Mouse (Mus musculus) spleen, embryonic (tissue): Measurements from ENCODE around the gene Arid1b.

Source experiments
- CTCF ChIA-PET: fragments of 350-600 bp; sonication (Branson Sonifier 250); formaldehyde crosslinking; loops from one replicate; lab custom pipeline; 2022; lab: Charles Lee

Gene Arid1b

DNA sequence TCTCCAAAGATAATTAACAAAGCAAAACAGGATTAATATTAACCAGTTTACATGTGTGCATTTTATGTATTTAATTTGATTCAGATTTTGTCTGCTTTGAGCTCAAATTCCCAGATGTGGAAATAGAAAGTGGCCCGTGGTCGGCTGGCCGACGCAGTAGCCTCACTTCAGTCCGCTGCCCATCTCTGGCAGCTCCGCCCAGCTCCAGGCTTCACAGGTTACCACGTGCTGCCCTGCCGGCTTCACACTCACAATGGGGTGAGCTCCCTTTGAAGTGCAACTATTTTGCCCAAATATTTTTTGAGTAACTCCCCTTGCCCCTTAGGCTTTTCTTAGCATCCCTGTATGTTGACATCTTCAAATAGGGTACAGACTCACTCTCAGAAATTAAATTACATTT is 140.1 kb downstream of the Arid1b start:
- CTCF ChIA-PET = no interaction called here

DNA sequence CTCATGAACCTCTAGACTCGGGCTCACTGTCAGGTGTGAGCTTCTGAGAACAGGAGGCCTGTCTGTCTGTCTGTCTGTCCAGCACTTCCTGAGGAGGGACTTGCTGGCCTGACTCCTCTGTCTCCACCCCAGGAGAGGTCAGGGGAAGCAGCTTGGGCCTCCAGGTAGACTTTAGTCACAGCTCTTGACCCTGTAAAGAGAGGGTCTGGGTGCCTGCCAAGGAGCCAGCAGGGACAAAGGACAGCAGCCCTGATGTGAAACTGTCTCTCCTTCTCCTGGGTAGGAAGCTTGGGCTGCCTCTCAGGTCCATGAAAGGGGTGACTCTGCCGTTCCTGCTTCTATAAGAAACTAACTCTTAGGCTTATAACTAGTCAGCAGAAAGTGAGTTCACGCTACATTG is 143.8 kb downstream of the Arid1b start:
- CTCF ChIA-PET = no interaction called here

DNA sequence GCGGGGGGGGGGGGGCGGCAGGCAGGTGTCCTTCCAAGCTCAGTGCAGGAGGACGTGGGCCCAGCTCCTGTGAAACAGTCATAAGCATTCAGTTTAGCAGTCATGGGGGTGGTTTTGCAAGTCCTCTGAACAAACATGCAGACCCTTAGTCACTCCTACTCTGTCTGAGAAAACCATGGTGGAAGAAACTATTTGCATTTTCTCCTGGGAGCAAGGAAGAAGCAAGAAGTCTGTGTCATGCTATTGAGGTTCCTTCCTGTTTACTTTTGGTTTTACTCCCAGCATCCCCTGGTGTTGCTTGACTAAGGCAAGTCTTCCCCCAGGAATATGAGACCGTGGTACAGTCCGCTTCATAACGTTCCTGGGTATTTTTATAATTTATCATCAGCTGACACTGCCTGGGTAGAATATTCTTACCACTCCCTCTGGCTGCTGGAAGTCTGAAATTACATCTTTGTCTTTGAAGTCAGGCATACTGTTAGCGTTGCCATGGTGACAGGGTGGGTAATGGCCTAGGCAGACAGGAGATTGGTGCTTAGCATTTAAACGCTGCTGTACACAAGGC is 144.6 kb downstream of the Arid1b start:
- CTCF ChIA-PET = interaction anchor here (0.5 kb wide), 1 partner anchor 53 kb away, joined by 5 read pairs; no protein-coding TSS in a partner anchor

DNA sequence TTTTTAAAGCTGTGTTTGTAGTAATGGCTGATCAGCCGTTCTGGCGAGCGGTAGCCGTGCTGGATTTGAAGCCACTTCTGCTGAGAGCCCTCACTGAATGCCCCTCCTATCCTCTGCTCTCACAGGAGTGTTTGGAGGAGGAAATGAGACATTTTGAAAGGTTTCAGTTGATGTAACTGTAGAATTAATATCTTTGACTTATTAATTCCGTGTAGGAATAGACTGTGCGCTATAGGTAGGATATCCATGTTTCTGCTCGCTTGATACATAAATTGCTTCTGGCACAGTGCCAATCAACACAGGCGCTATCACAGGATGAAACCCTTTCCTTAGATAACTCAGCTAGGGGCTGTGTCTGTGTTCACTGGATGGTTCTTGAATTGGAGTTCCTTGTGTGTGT is 145.4 kb downstream of the Arid1b start:
- CTCF ChIA-PET = interaction anchor here (0.6 kb wide), 1 partner anchor 62 kb away, joined by 3 read pairs; no protein-coding TSS in a partner anchor

DNA sequence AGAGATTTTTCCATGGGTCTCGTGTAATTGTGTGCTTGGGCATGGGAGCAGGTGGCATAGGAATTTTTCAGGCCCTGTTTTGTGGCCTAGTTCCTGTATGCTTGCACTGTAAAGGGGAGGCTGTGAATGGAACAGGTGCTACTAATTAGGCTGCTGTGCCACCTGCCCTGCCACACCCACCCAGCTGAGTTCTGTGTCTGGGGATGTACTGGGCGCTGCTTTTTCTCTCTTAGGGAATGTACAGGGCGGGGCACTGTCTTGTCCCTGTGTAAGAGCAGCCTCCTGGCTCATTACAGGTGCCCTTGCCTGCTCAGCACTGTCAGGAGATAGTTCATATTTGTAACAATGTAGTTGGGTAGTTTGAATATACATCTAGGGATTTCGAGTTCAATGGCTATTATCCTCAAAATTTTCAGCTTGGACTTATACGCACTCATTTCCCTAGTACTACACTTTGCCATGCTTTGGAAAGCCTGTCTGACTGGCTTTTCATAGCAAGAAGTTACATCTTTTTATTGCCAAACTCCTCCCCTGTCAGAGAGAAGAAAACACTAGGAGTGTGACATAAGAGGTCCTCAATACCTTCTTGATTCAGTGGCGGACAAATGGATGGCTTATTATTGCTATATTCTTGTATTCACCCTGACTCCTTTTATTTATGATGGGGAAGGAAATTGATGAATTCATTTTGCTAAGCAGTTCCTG is 149.8 kb downstream of the Arid1b start:
- CTCF ChIA-PET = no interaction called here

DNA sequence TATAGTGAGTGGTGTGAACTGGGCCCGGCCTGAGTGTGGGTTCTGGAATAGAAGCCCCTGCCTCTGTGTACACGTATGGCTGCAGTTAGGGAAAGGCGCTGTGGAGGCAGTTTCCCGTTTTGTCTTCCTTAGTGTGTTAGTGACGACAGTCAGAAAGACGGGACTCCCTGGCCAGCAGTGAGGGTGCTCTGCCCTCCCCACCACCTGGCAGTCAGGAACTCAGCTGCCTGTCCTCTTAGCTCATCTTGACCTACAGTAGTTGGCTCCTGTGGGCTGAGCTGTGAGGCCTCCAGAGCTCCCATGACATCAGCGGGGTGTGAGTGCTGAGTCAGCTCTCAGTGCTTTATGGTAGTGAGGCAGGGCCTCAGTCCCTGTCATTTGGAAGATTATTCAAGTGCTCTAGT is 156.5 kb downstream of the Arid1b start:
- CTCF ChIA-PET = no interaction called here

DNA sequence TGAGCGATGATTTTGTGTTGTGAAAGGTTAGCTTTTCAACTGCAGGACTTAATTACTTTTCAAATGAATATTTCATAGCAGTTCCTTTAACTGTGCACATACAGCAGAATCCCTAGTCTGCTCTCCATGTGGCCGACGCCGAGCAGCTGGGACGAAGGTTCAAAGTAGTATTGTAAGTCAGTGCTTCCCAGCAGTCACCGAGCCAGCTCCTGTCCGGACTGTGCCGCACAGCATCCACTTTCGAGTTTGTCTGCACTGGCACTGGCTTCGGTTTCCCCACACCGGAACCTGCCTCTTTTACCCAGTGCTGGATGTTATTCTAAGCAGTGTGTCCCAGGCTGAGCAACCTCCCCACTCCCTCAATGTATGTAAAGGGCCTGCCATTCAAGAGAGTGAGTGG is 157.7 kb downstream of the Arid1b start:
- CTCF ChIA-PET = no interaction called here

DNA sequence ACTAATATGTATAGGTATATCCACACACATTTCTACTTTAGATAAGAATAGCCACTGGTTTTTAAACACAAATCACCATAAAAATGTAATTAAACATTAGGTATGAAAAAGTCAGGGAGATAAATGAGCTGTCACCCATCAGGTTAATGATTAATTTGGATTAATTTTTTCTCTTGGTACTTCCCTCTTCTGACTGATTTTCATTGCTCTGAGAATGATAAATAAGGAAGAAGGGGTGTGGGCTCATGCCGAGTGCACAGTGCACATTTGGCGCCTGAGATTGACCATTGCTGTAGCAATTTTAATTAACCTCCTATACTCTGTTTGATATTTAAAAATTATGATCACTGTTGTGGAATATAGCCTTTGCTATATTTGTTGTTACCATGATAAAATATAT is 159.3 kb downstream of the Arid1b start:
- CTCF ChIA-PET = no interaction called here

DNA sequence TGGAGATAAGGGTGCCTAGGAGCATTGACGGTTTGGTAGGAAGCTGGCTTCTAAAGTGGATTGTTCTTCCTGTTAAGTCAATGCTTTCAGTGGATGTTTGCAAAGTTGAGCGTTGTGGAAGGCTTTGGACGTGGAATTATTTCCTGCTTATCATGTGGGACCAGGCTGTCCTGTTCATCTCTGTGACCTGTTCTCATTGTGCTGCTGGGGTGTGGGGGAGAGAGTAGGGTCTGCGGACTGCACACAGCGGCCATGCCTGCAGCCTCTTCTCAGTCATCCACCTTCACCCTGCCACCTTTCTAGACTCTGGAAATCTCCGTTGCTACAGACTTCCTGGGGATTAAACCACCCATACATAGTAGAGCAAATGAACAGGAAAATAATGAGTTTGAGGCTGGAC is 160.2 kb downstream of the Arid1b start:
- CTCF ChIA-PET = no interaction called here

DNA sequence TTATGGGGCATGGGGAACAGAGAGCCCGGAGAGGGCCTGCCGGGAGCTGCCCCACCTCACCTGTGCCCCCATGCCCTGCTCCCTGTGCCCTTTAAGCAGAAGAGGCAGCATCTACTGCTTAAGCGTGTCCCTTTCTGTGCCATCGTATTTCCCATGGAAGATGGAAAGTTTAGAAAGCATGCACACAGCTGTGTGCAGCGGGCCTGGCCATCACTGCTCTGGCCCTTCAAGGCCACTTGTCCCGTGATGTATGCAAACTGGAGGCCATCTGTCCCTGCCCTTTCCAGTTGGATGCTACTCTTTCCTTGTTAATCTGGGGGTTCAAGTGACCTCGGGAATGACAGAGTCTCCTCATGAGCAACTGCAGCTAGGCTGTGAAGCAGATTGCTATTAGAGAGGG is 163.5 kb downstream of the Arid1b start:
- CTCF ChIA-PET = interaction anchor here (0.6 to 0.7 kb wide), 2 partner anchors 173 to 349 kb away, joined by 3 read pairs; no protein-coding TSS in a partner anchor

DNA sequence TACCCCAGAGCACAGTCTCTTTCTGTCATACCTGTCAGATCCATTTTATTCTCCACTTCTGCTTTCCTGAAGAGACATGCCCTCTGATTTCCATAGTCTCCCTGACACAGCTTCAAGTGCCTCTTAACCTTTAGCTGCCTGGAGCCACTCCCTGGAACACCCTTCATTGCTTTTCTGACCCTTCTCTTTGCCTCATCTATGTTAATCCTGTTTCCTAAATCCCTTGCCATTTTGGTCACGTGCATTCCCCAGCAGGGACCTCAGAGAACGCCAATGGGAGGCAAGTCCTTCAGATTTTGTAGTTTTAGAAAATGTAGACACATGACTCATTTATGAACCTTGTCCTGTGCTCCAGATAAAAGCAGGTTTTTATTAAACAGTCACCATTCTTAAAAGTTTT is 168.4 kb downstream of the Arid1b start:
- CTCF ChIA-PET = no interaction called here

DNA sequence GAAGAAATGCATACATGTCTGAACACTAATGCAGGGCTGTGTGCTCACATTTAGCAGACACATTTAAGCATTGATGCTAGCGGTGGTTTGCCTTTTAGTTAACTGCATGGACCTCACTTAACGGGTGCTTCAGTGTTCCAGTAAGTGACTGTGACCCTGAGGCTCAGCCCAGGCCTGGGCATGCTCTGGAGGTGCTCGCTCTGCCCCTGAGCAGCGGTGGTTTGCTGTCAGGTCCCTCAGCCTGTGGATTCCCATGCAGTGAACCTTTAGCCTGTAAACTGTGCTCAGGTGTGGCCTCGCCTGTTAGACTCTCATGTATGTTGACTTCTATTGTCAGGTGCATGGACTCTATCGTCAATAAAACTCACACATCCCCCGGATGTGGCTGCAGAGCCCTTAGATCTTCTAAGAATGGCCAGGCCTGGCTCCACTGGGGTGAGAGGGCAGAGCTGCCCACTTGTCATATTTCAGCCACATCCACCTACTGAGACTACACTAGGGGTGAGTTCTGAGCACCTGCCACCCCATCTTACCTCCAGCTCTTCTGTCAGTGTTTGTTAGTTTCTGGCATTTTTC is 169.2 kb downstream of the Arid1b start:
- CTCF ChIA-PET = interaction anchor here (0.5 to 0.7 kb wide), 2 partner anchors 21 to 308 kb away, joined by 3 read pairs; no protein-coding TSS in a partner anchor

DNA sequence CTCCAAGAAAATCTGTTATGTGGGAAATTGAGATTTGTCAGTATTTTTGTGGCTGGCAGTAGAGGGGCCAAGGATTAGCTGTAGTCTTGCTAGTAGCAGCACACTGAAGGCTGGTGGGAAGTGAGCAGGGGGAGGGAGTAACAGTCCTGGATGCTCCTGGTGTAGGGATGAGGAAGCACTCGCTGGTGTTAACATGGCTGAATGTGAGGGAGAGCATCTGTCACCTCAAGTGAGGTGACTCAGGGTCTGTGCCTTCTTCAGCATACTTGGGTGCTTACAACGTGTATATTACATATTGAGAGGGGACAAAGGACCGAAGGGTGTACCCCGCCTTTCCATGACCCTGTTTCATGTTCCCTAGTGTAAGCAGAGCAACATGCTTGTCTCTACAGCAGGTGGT is 170.7 kb downstream of the Arid1b start:
- CTCF ChIA-PET = no interaction called here

DNA sequence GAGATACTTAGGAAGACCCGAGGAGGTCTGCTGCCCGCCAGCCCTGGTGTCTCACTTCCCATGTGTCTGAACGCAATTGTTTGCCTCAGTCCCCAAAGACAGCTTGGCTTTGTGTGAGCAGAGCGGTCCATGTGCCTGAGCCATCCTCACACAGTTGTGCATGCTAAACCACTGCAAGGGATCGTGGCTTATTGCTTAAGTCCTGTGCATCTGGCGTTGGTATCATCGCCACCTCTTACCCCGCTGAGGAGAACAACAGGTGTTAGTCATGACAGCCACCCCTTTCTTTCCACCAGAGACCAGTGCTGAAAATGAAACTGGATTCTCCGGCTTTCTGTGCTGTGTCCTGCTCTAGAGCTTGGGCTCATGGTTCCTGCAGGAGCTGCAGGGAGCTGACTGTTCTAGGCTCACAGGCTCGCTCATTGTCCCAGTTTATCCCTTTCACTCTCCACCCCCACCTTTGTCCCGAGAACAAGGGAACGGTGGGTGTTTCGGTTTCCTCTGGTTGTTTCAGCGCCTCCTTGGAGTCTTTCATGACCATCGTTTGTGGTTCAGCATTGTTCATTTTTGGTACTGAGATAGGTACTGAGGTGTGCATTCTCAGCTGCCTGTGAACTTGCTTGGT is 171.2 kb downstream of the Arid1b start:
- CTCF ChIA-PET = no interaction called here

DNA sequence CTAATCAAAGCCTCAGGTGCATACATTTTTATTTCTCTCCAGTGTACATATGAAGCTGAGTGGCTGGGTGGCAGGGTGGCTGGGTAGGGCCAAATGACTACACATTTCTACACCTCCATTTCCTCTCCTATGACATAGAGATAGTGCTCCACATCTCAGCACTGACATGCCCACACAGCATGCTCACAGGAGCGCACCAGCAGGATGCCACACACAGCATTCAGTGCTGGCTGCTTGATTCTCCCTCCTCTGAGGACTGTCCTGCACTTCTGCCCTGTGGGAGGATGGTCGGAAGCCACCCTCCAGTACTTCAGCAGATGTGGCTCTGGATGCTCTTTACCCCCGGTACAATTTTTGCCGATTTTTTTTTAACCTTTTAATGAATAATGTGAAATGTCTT is 172.0 kb downstream of the Arid1b start:
- CTCF ChIA-PET = no interaction called here

DNA sequence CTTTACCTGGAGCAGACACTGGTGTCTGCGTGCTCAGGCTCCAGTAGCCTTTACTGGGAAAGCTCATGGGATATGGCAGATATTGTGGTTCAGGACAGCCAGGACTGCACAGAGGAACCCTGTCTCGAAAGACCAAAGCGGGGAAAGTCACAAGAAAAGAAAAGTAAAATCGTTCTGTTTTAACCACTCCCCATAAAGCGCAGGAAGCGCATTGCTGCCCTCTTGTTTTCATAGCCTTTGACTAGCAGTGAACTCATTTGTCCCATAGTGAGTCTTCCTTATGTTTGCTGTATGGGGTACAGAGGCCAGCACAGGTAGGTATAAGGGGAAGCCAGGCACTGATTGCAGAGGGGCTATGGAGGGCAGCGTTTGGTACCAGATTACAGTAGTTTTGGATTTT is 173.9 kb downstream of the Arid1b start:
- CTCF ChIA-PET = interaction anchor here (0.5 to 1.0 kb wide), 3 partner anchors 19 to 395 kb away, joined by 3 to 6 read pairs (median 5); no protein-coding TSS in a partner anchor

DNA sequence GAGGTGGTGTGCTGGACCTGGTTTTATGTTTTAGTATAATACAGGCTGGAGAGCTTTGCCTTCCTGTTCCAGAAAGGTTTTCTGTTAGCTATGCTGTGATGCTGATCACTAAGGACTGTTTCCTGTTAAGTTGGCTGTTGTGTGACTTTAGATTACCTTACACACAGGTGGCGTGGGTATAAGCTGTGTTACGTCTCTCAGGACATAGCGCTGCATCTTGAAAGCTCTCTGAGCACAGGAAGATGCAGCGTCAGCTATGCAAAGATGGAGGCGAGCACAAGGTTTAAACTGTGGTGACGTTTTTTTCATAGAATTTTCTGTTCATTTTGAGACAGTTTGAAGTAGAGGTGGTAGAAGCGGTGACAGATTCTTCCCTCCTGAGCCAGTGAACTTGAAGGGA is 174.5 kb downstream of the Arid1b start:
- CTCF ChIA-PET = interaction anchor here (0.7 to 1.0 kb wide), 2 partner anchors 18 to 171 kb away, joined by 3 to 5 read pairs; no protein-coding TSS in a partner anchor

DNA sequence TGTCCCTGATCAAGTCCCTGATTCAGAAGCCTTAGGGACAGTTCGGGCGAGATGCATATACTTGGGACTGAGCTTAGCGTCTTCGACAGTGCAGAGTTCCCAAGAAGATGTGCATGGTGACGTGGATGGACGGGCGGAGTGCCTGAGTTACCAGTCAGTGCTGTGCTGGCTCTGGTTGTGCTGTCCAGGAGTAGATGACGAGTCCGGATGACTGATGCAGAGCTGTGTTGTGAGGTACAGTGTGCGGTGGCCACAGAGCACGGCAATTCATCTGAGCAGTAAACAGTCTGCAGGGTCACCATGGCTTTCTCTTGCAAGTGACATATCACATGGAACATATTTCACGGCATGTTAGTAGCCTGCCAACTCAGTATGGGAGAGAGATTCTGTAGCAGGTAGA is 176.2 kb downstream of the Arid1b start:
- CTCF ChIA-PET = interaction anchor here (0.9 to 1.3 kb wide), 3 partner anchors 9 to 26 kb away, joined by 3 to 6 read pairs (median 3); no protein-coding TSS in a partner anchor

DNA sequence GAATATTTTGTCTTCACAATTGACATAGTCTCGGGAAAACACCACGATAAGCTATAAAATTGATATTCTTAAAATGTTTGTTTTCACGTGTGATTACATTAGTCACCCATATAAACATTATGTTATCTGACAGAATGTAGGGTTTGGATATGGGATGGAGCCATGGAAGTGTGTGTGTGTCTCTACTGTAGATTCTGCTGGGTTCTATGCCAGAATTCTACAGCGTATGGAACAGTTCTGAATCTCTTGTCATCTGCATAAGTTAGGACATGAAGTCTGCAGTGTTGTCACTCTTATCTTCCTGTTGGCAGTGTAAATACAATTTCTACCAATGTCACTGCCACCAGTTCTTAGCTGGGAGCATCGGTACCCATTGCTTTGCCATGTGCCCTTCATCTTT is 177.3 kb downstream of the Arid1b start:
- CTCF ChIA-PET = interaction anchor here (1.3 kb wide), 1 partner anchor 25 kb away, joined by 3 read pairs; no protein-coding TSS in a partner anchor

DNA sequence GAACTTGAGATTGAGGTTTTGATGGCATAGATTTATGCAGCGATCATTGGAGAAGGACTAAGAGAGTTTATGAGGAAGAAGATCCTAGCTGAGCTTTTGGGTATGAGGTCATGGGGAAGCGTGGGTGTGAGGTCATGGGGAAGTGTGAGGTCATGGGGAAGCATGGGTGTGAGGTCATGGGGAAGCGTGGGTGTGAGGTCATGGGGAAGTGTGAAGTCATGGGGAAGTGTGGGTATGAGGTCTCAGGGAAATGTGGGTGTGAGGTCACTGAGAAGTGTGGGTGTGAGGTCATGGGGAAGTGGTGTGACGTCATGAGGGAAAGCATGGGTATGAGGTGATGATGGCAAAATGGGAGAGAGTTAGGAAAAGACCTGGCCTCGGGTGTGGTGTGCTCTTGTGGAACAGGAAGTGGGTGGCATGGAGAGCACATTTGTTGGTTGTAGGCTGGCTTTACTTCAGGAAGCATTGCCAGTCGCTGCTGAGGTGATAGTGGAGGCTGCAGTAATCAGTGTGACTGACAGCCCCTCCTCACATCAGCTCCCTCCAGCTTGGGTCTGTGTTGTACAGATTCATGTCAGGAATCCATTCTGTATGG is 180.4 kb downstream of the Arid1b start:
- CTCF ChIA-PET = interaction anchor here (0.7 kb wide), 1 partner anchor 106 kb away, joined by 9 read pairs; no protein-coding TSS in a partner anchor

DNA sequence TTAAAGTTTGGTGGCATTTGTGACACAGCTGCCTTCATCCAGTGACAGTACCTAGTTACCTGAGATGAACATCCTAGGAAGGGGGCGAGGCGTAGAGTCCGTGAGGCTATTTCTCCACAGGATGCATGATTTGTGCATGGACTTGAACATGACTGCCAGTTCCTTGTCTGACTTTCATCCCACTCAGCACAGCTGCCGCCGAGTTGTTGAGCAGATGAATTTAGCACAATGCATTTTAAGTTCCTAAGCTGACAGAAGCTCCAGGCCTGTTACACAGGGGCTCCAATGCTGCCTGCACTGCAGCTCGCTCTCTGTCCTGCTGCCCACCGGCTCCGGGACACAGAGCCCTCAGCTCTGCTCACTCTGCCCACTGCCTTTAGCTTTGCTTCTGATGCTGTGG is 181.4 kb downstream of the Arid1b start:
- CTCF ChIA-PET = interaction anchor here (0.6 to 1.2 kb wide), 2 partner anchors 8 to 12 kb away, joined by 3 read pairs; no protein-coding TSS in a partner anchor
